Mouse (Mus musculus): ENCODE measurements around the gene Fntb.

Gene Fntb

GRCm38 (mm10) chr12:76950330-76950729 is 184.9 kb downstream of the Fntb start:
- DNase-seq (ENCODE audit: extremely low read depth, low read depth, low spot score), result no peak

GRCm38 (mm10) chr12:76953750-76954363 is 188.5 kb downstream of the Fntb start:
- DNase-seq (ENCODE audit: extremely low read depth, low read depth, low spot score), result no peak

GRCm38 (mm10) chr12:76954698-76955423 is 189.5 kb downstream of the Fntb start:
- no peak for DNase-seq (ENCODE audit: extremely low read depth, low read depth, low spot score)

GRCm38 (mm10) chr12:76957688-76958087 is 192.3 kb downstream of the Fntb start:
- no peak for DNase-seq (ENCODE audit: extremely low read depth, low read depth, low spot score)

GRCm38 (mm10) chr12:76961052-76961931 is 195.9 kb downstream of the Fntb start:
- no peak for DNase-seq (ENCODE audit: extremely low read depth, low read depth, low spot score)

GRCm38 (mm10) chr12:76961932-76962891 is 196.8 kb downstream of the Fntb start, which contains the start of gene Max:
Gene Max (minus strand): TSS chr12:76962201.
- DNase-seq (ENCODE audit: extremely low read depth, low read depth, low spot score), result peak; percentile 96

GRCm38 (mm10) chr12:76965089-76965488 is 199.7 kb downstream of the Fntb start:
- DNase-seq (ENCODE audit: extremely low read depth, low read depth, low spot score), result no peak

- DNase-seq (ENCODE audit: extremely low read depth, low read depth, low spot score), result no peak
Measured at GRCm38 (mm10) chr12:76965876-76966275, 200.5 kb downstream of the Fntb start.

Measured in fat pad, adult 2 months (tissue).